Mouse (Mus musculus) olfactory bulb, adult 2 months (tissue): ENCODE data around the gene Fbxo2. TPM values are rescaled to one million over a fixed set of nuclear protein-coding genes. Genes with fewer than 3 reads are reported as not detected.
"Not testable (repeated sequence)": the region's sequence is repeated elsewhere in the genome, so short reads cannot be mapped to it uniquely, and the experiment has no call there.

Experiments used
- H3K27ac ChIP-seq: fragments of 200-500 bp; 2 replicates; pipeline ENCODE4 v1.5.1; 2012; ENCODE audit warnings: low read depth, low read length; ENCODE audit not compliant: insufficient read depth
- H3K4me1 ChIP-seq: fragments of 200-500 bp; 2 replicates; pipeline ENCODE4 v1.6.1; 2012; ENCODE audit warnings: low read length; ENCODE audit not compliant: control insufficient read depth, insufficient read depth
- H3K4me3 ChIP-seq: fragments of 200-500 bp; 2 replicates; pipeline ENCODE4 v1.5.1; 2012; ENCODE audit warnings: mild to moderate bottlenecking, low read depth, low read length, moderate library complexity; ENCODE audit not compliant: insufficient read depth
- CTCF ChIP-seq: fragments of 200-500 bp; IDR thresholded peaks from 2 replicates; pipeline ENCODE4 v1.5.1; 2012; ENCODE audit warnings: low read depth, mild to moderate bottlenecking, low read length, moderate library complexity; ENCODE audit not compliant: insufficient read depth
- POLR2A ChIP-seq: fragments of 200-500 bp; IDR thresholded peaks from 2 replicates; pipeline ENCODE4 v1.6.1; 2012; ENCODE audit warnings: mild to moderate bottlenecking, low read depth, low read length, moderate library complexity; ENCODE audit not compliant: insufficient read depth
- WGBS: fragments of 180-500 bp; shearing (Covaris S2); methylation state at CpG from one replicate; pipeline ENCODE4 v1.1.7; 2018; 5-methylcytosine and 5-hydroxymethylcytosine counted together
- polyA plus RNA-seq: library from polyadenylated mRNA; stranded (reverse); fragments of >200 nt; gene quantifications from 2 replicates; pipeline ENCODE4 v1.2.4, GENCODE M21; 2012; ENCODE audit warnings: low replicate concordance; ENCODE audit not compliant: missing spikeins, insufficient read depth, insufficient read length

The Fbxo2 gene
- polyA plus RNA-seq, 1 experiment, result not detected

GRCm38 (mm10) chr4:148166431-148166830 is 6.0 kb downstream of the Fbxo2 start:
- TF ChIP-seq CTCF (no peak), POLR2A (no peak)
- Histone ChIP-seq H3K27ac (peak overlapping the region; percentile 39), H3K4me1 (peaks cover 30% of the 10 kb centered on the region), H3K4me3 (peak overlapping the region; percentile 6)
- 16% methylated on average over 10 of the region's 10 CpGs for WGBS

GRCm38 (mm10) chr4:148166986-148167385 is 6.6 kb downstream of the Fbxo2 start:
- Histone ChIP-seq H3K4me1 (peaks cover 30% of the 10 kb centered on the region), H3K4me3 (peak overlapping the region; percentile 6), H3K27ac (peak overlapping the region; percentile 39)
- TF ChIP-seq POLR2A, result no peak
- TF ChIP-seq CTCF, result peak; percentile 31; the same call in 1 of the 2 replicates
- 8% methylated on average over 4 of the region's 4 CpGs for WGBS

GRCm38 (mm10) chr4:148168287-148168686 is 7.9 kb downstream of the Fbxo2 start:
- TF ChIP-seq POLR2A, result no peak
- peak; percentile 66 for TF ChIP-seq CTCF

GRCm38 (mm10) chr4:148169586-148169985 is 9.2 kb downstream of the Fbxo2 start:
- Histone ChIP-seq H3K4me3 (no peak overlapping the region), H3K4me1 (peaks cover 29% of the 10 kb centered on the region), H3K27ac (no peak overlapping the region)
- WGBS, result 42% methylated on average over 15 of the region's 15 CpGs
- TF ChIP-seq POLR2A, result no peak

More at GRCm38 (mm10) chr4:148168287-148168686, 7.9 kb downstream of the Fbxo2 start:
- WGBS, result 21% methylated on average over 7 of the region's 7 CpGs
- H3K4me1 ChIP-seq, result peaks cover 30% of the 10 kb centered on the region
- no peak overlapping the region for H3K4me3 ChIP-seq
- no peak overlapping the region for H3K27ac ChIP-seq

GRCm38 (mm10) chr4:148170842-148171241 is 10.4 kb downstream of the Fbxo2 start:
- TF ChIP-seq CTCF (peak; percentile 92), POLR2A (no peak)
- 8% methylated on average over 2 of the region's 2 CpGs for WGBS
- Histone ChIP-seq H3K4me1 (peaks cover 20% of the 10 kb centered on the region), H3K27ac (no peak overlapping the region), H3K4me3 (no peak overlapping the region)

- Histone ChIP-seq H3K4me1 (peaks cover 16% of the 10 kb centered on the region), H3K4me3 (no peak overlapping the region), H3K27ac (no peak overlapping the region)
- WGBS, result 67% methylated on average over 3 of the region's 3 CpGs
- TF ChIP-seq POLR2A (no peak), CTCF (no peak)
These were observed 10.8 kb downstream of the Fbxo2 start for GRCm38 (mm10) chr4:148171261-148171660.

- no peak for TF ChIP-seq POLR2A
- no peak for TF ChIP-seq CTCF
- H3K4me1 ChIP-seq, result peaks cover 8% of the 10 kb centered on the region
- peak overlapping the region; percentile 25 for H3K4me3 ChIP-seq
- 4% methylated on average over 30 of the region's 30 CpGs for WGBS
- H3K27ac ChIP-seq, result no peak overlapping the region
These were observed 13.5 kb downstream of the Fbxo2 start for GRCm38 (mm10) chr4:148173811-148174494.

GRCm38 (mm10) chr4:148174495-148174862 is 14.1 kb downstream of the Fbxo2 start:
- TF ChIP-seq POLR2A (no peak), CTCF (no peak)
- no peak overlapping the region for H3K27ac ChIP-seq
- peaks cover 8% of the 10 kb centered on the region for H3K4me1 ChIP-seq
- WGBS, result 31% methylated on average over 12 of the region's 12 CpGs
- no peak overlapping the region for H3K4me3 ChIP-seq

GRCm38 (mm10) chr4:148176603-148177002 is 16.2 kb downstream of the Fbxo2 start:
- not testable (repeated sequence) for H3K4me1 ChIP-seq, H3K4me3 ChIP-seq, H3K27ac ChIP-seq
- 79% methylated on average over 5 of the region's 6 CpGs for WGBS

- no peak for TF ChIP-seq POLR2A
- H3K27ac ChIP-seq, result no peak overlapping the region
- H3K4me3 ChIP-seq, result no peak overlapping the region
- peaks cover 12% of the 10 kb centered on the region for H3K4me1 ChIP-seq
These were observed 17.3 kb downstream of the Fbxo2 start for GRCm38 (mm10) chr4:148177716-148178115.
